Mouse (Mus musculus) neural tube, embryonic 15.5 days (tissue): ENCODE data around the gene Rac1. TPM values are rescaled to one million over a fixed set of nuclear protein-coding genes. Genes with fewer than 3 reads are reported as not detected.

Experiments
- ATAC-seq: fragments of 200-750 bp; cut with Nextera tagmentation; 2 replicates; pipeline ENCODE4 v1.8.0; 2017; ENCODE audit warnings: mild to moderate bottlenecking, moderate TSS enrichment, moderate library complexity; ENCODE audit not compliant: low FRiP score
- H3K27ac ChIP-seq: fragments of 300-500 bp; sonication (generic); replicated peaks from 2 replicates; pipeline ENCODE4 v1.5.1; 2015; ENCODE audit warnings: mild to moderate bottlenecking, inconsistent platforms
- H3K27me3 ChIP-seq: fragments of 300-500 bp; sonication (generic); replicated peaks from 2 replicates; pipeline ENCODE4 v1.6.1; 2015; ENCODE audit warnings: inconsistent platforms
- H3K36me3 ChIP-seq: fragments of 300-500 bp; sonication (generic); 2 replicates; pipeline ENCODE4 v1.6.1; 2015; ENCODE audit warnings: inconsistent platforms
- H3K4me1 ChIP-seq: fragments of 300-500 bp; sonication (generic); 2 replicates; pipeline ENCODE4 v1.6.1; 2015; ENCODE audit warnings: inconsistent platforms
- H3K4me2 ChIP-seq: fragments of 300-500 bp; sonication (generic); 2 replicates; pipeline ENCODE4 v1.6.1; 2015; ENCODE audit warnings: inconsistent platforms, mild to moderate bottlenecking, moderate library complexity
- H3K4me3 ChIP-seq: fragments of 300-500 bp; sonication (generic); replicated peaks from 2 replicates; pipeline ENCODE4 v1.5.1; 2015; ENCODE audit warnings: mild to moderate bottlenecking, inconsistent platforms
- H3K9ac ChIP-seq: fragments of 300-500 bp; sonication (generic); replicated peaks from 2 replicates; pipeline ENCODE4 v1.6.1; 2015; ENCODE audit warnings: mild to moderate bottlenecking, inconsistent platforms
- H3K9me3 ChIP-seq: fragments of 300-500 bp; sonication (generic); replicated peaks from 2 replicates; pipeline ENCODE4 v1.6.1; 2016; ENCODE audit warnings: inconsistent platforms
- WGBS: fragments of 180-500 bp; shearing (Covaris S2); methylation state at CpG from one replicate; pipeline ENCODE4 v1.1.7; 2015; ENCODE audit warnings: mixed read lengths; 5-methylcytosine and 5-hydroxymethylcytosine counted together
- polyA plus RNA-seq: library from polyadenylated mRNA; unstranded; fragments of >200 nt; fragmentation: Nextera tagmentation; extraction: Ambion mirVana; gene quantifications from 2 replicates; pipeline ENCODE4 v1.2.1, GENCODE M21; 2015

The Rac1 gene
- polyA plus RNA-seq, 1 experiment from 2014 or later: 385 TPM

DNA sequence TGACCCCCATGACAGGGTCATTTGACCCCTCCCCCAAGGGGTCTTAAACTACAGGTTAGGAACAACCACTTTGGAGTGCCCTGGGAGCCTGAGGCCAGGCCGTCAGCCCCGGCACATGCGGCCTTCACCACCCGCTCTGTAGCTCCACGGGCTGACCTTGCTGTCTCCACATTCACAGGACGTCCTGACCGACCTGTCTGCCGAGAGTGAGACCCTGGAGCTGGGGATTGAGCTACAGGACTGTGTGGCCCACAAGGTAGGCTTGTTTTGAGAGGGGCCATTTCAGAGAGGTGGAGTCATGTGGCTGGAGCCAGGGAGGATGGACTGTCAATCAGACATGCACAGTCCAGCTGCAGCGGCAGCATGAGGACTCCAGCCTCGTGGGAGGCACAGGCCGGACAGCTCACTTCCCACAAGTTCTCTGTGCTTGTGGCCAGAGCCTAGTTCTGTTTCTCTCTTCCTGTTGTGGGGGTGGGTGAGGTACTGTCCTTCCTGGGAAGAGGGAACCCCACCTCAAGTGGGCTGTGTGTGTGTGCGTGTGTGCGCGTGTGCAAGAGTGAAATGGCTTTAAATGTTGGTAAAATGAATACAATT is 38.0 kb downstream of the Rac1 start:
- 93% methylated on average over 14 of the region's 14 CpGs for WGBS
- H3K4me3 ChIP-seq: no peak overlapping the region
- no peak overlapping the region for H3K9ac ChIP-seq
- no peak overlapping the region for H3K4me2 ChIP-seq
- H3K9me3 ChIP-seq: no peaks in the 10 kb centered on the region
- no peaks in the 10 kb centered on the region for H3K27me3 ChIP-seq
- H3K4me1 ChIP-seq: no peaks in the 10 kb centered on the region
- ATAC-seq: no peak
- peaks cover 65% of the 10 kb centered on the region for H3K36me3 ChIP-seq
- no peak overlapping the region for H3K27ac ChIP-seq

DNA sequence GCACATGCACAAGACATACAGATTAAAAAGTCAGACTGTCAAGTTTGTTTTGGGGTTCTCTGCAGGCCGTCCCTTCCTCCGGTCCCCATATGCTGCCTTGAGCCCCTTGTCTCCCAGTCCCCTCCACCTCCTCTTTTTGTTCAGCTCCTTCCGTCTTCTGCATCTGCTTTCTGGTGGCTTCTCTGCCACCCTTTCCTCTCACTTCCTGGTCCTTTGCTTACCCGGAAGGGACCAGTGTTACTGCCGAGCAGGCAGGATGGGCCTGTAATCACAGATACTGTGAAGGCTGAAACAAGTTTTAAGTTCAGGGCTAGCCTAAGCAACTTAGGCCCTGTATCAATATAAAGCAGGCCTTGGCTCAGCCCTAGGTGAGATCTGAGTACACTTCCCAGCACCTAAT is 39.8 kb downstream of the Rac1 start:
- Histone ChIP-seq H3K27me3 (no peaks in the 10 kb centered on the region), H3K9me3 (no peaks in the 10 kb centered on the region), H3K9ac (no peak overlapping the region), H3K4me2 (no peak overlapping the region), H3K4me3 (no peak overlapping the region), H3K36me3 (peaks cover 70% of the 10 kb centered on the region), H3K27ac (no peak overlapping the region), H3K4me1 (no peaks in the 10 kb centered on the region)
- 94% methylated on average over 5 of the region's 5 CpGs for WGBS
- no peak for ATAC-seq

DNA sequence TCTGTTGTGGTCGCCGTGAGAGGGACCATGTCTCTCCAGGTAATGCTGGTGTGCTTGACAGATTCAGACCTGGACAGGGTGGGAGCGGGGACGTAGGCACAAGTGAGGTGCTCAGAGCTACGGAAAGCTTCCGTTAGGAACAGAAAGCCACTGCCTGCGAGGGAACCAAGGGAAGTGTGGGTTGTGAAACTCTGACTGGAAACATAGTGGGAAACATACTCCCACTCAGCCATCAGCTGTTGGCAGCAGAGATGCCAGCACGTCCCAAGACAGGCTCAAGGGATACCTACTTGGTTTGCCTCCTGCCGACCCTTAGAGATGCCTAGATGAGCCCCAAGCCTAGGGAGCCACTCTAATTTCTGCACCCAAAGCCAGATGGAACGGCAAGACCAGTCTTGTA is 40.6 kb downstream of the Rac1 start:
- H3K4me1 ChIP-seq: no peaks in the 10 kb centered on the region
- H3K36me3 ChIP-seq: peaks cover 70% of the 10 kb centered on the region
- no peak overlapping the region for H3K9ac ChIP-seq
- no peak overlapping the region for H3K4me2 ChIP-seq
- H3K4me3 ChIP-seq: no peak overlapping the region
- no peaks in the 10 kb centered on the region for H3K27me3 ChIP-seq
- no peak overlapping the region for H3K27ac ChIP-seq
- ATAC-seq: no peak
- no peaks in the 10 kb centered on the region for H3K9me3 ChIP-seq
- WGBS: 94% methylated on average over 10 of the region's 10 CpGs

DNA sequence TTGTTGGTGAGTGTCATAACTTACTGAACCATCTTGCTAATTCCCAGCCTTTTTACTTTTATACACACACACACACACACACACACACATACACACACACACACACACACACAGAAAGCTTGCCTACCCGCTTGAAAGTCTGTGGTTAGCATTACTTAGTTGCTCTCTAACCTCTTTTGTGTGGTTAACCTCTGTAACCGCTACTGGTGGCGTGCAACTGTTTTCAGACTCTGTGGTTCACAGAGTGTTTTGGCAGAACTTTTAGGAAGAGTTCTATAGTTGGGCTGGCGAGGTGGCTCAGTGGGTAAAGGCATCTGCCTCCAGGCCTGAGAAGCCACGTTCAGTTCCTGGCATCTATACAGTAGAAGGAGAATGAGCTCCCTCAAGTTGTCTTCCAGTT is 42.9 kb downstream of the Rac1 start:
- Histone ChIP-seq H3K9ac (no peak overlapping the region), H3K4me3 (no peak overlapping the region), H3K36me3 (peaks cover 66% of the 10 kb centered on the region), H3K27me3 (no peaks in the 10 kb centered on the region), H3K4me1 (no peaks in the 10 kb centered on the region), H3K4me2 (no peak overlapping the region), H3K9me3 (no peaks in the 10 kb centered on the region), H3K27ac (no peak overlapping the region)
- WGBS: 86% methylated on average over 5 of the region's 5 CpGs
- ATAC-seq: no peak

DNA sequence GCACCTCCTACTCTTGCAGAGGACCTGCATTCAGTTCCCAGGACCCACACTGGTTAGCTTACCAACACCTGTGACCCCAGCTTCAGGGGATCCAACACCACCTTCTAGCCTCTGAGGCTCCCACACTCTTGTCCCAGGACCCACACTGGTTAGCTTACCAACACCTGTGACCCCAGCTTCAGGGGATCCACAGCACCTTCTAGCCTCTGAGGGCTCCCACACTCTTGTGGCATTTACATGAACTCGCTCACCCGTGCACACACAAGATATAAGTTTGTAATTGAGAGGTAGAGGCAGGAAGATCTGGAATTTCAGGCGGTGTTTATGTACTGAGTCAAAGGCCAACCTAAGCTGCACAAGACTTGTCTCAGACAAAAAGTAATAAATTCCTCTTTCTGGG is 49.9 kb downstream of the Rac1 start:
- Histone ChIP-seq H3K9ac (no peak overlapping the region), H3K4me1 (no peaks in the 10 kb centered on the region), H3K27ac (no peak overlapping the region), H3K36me3 (peaks cover 71% of the 10 kb centered on the region), H3K9me3 (no peaks in the 10 kb centered on the region), H3K4me3 (no peak overlapping the region), H3K27me3 (no peaks in the 10 kb centered on the region), H3K4me2 (no peak overlapping the region)
- ATAC-seq: no peak
- WGBS: 94% methylated on average over 3 of the region's 3 CpGs

DNA sequence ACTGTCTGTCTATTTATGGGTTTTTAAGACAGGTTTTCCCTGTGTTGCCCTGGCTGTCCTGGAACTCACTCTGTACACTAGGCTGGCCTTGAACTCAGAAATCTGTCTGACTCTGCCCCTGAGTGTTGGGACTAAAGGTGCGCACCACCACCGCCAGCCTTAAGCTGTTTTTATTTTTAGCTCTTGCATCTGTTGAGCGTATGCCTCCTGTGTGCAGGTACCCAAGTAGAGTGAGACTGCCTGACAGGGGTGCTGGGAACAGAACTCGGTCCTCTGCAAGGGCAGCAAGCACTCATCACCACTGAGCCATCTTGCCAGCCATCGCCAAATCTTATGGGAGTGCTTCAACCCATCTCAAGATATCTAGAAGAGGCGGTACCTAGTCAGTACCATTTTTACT is 51.8 kb downstream of the Rac1 start:
- Histone ChIP-seq H3K4me3 (no peak overlapping the region), H3K9ac (no peak overlapping the region), H3K4me1 (no peaks in the 10 kb centered on the region), H3K36me3 (peaks cover 72% of the 10 kb centered on the region), H3K27ac (no peak overlapping the region), H3K9me3 (no peaks in the 10 kb centered on the region), H3K4me2 (no peak overlapping the region), H3K27me3 (no peaks in the 10 kb centered on the region)
- WGBS: 97% methylated on average over 6 of the region's 6 CpGs
- ATAC-seq: no peak

DNA sequence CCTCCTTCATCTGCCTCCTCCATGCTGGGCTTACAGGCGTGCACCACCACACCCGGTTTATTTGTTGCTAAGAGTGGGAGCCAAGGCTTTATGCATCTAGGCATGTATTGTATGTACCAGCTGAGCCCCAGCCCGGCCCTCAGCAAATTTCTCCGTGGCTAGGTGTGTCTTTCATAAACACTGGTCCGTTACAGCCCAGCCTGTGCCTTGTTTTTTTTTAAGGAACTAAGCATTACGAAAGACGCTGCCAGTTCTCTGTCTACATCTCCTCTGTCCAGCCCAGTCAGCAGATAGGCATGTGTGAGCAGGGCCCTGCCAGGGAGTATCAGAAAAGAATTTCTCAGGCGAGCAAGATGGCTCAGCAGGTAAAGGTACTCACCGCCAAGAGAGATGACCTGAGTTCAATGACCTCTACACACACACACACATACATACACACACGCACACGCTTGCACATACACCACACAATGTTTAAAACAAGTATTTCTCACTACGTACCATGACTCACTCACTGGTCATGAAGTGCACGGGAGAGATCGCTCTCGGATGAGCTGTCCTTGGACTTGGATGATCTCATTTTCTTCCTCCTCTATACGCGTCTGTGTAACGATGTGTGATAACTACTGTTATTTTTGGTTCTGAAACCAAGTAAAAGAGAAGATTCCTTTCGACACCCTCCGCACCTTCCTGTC is 52.5 kb downstream of the Rac1 start:
- Histone ChIP-seq H3K36me3 (peaks cover 75% of the 10 kb centered on the region), H3K4me3 (no peak overlapping the region), H3K4me1 (no peaks in the 10 kb centered on the region), H3K27me3 (no peaks in the 10 kb centered on the region), H3K4me2 (no peak overlapping the region), H3K27ac (no peak overlapping the region), H3K9ac (no peak overlapping the region), H3K9me3 (no peaks in the 10 kb centered on the region)
- WGBS: 93% methylated on average over 20 of the region's 20 CpGs
- no peak for ATAC-seq

DNA sequence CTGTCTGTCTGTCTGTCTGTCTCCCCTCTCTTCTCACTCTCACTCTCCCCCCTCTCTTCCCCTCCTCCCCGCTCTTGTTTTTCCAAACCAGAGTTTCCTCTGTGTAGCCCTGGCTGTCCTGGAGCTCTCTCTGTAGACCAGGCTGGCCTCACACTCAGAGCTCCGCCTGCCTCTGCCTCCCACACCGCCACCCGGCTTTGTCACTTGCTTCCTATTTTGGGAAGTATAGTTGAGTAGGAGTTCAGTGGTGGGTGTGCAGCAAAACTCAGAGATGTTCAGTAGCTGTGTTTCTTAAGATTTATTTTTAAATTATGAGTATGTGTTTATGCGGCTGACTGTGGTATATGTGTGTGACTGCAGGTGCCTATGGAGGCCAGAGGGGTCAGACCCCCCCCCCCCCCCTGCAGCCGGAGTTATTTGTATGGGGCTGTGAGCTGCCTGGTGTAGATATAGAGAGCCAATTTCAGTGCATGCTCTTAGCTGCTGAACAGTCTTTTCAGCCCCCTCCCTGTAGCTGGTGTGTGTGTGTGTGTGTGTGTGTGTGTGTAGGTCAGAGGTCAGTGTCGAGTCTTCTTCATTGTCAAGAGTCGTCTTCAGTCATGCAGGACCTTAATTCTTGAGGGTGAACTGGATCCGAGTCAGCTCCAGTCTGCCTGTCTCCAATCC is 55.8 kb downstream of the Rac1 start:
- H3K36me3 ChIP-seq: peaks cover 81% of the 10 kb centered on the region

DNA sequence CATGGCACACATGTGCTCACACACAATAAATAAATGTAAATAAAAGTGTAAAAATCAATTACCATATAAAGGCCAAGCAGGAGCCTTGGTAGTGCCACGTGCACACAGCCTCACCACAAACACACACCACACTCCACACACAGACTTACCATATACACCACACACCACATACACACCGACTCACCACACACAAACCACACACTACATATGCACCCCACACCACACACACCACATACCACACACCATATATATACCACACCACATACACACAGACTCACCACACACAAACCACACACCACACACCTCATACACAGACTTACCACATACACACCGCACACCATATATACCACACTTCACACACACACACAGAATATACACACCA is 56.7 kb downstream of the Rac1 start:
- Histone ChIP-seq H3K4me1 (peaks cover 4% of the 10 kb centered on the region; the same call in 1 of the 2 replicates), H3K27ac (no peak overlapping the region), H3K4me3 (no peak overlapping the region), H3K27me3 (no peaks in the 10 kb centered on the region), H3K9me3 (no peaks in the 10 kb centered on the region), H3K4me2 (no peak overlapping the region), H3K9ac (no peak overlapping the region), H3K36me3 (peaks cover 75% of the 10 kb centered on the region)
- ATAC-seq: no peak
- 93% methylated on average over 3 of the region's 3 CpGs for WGBS

More for the DNA sequence above, 55.8 kb downstream of the Rac1 start:
- H3K9me3 ChIP-seq: no peaks in the 10 kb centered on the region
- H3K4me3 ChIP-seq: no peak overlapping the region
- no peak overlapping the region for H3K27ac ChIP-seq
- H3K9ac ChIP-seq: no peak overlapping the region
- WGBS: 91% methylated on average over 8 of the region's 9 CpGs
- H3K4me1 ChIP-seq: no peaks in the 10 kb centered on the region
- no peak overlapping the region for H3K4me2 ChIP-seq
- ATAC-seq: no peak
- no peaks in the 10 kb centered on the region for H3K27me3 ChIP-seq

DNA sequence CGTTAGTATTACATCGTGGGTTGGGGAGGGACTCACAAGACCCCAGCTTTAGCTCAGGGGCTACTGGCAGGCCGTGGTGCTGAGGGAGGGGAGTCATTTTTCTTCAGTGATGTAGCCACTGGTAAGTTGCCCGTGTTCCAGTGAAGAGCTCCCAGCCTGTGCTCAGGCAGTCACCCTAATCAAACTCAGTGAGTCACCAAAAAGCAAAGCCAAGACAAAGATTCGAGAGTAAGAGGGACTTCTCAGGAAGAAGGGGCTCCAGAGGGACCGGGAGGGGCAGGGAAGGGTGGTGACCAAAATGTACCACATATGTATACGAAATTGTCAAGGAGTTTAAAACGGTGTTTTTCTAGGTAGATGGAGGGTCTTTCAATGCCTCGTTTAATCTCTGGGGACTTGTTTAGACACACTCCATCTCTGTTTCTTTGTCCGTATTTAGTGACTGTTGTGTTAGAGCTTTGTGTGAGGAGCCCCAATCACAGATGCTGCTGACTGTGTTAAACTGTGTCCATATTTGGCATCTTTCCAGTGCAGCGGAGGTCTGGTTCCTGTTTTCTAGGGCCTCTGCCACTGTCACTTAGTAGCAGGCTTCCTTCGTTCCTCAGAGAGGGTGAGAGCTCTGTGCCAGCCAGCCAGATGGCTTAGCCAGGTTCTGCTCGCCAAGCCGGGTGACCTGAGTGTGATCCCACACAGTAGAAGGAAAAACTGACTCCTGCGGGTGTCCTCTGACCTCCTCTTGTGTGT is 57.2 kb downstream of the Rac1 start:
- Histone ChIP-seq H3K27ac (no peak overlapping the region), H3K9ac (no peak overlapping the region), H3K4me3 (no peak overlapping the region), H3K4me1 (peaks cover 9% of the 10 kb centered on the region), H3K4me2 (no peak overlapping the region), H3K27me3 (no peaks in the 10 kb centered on the region), H3K9me3 (no peaks in the 10 kb centered on the region), H3K36me3 (peaks cover 69% of the 10 kb centered on the region)
- 64% methylated on average over 15 of the region's 15 CpGs for WGBS
- ATAC-seq: no peak

DNA sequence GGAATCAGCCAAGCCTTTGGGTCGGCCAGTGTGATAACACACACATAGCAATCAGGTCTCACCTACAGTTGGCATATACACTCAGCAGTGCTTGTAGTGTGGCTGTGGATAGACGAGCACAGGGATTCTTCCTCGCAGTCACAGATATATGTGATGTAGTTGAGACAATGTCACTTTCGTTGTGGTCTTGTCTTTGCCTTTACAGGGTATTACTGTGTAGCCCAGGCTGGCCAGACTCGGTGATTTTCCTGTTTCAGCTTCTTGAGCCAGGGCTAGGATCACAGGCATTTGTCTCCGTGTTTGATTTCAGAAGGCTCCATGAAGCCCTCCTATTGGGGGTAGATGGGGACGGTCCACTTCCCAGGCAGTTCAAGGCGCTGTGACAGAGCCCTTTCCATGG is 58.2 kb downstream of the Rac1 start:
- Histone ChIP-seq H3K4me1 (peaks cover 16% of the 10 kb centered on the region), H3K36me3 (peaks cover 60% of the 10 kb centered on the region), H3K4me2 (no peak overlapping the region), H3K9me3 (no peaks in the 10 kb centered on the region), H3K27me3 (no peaks in the 10 kb centered on the region), H3K4me3 (no peak overlapping the region), H3K27ac (no peak overlapping the region), H3K9ac (no peak overlapping the region)
- no peak for ATAC-seq
- 94% methylated on average over 8 of the region's 8 CpGs for WGBS

DNA sequence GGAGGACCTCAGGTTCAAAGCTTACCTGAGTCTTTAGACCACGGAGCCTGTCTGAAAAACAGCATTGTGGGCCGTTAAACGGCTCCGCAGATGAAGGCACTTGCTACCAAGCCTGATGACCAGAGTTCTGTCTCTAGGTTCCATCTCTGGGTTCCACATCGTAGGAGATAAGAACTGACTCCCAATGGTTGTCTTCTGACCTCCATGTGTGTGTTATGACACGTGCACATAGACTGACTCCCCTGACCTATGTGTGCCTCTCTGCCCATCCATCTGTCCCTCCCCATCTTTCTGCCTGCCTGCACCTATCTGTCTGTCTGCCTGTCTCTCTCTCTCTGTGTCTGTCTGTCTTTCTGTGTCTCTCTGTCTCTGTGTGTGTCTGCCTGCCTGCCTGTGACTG is 59.9 kb downstream of the Rac1 start:
- Histone ChIP-seq H3K27me3 (no peaks in the 10 kb centered on the region), H3K9me3 (no peaks in the 10 kb centered on the region), H3K36me3 (peaks cover 49% of the 10 kb centered on the region), H3K27ac (no peak overlapping the region), H3K4me3 (no peak overlapping the region), H3K4me1 (peaks cover 25% of the 10 kb centered on the region), H3K9ac (no peak overlapping the region), H3K4me2 (no peak overlapping the region)
- WGBS: 94% methylated on average over 6 of the region's 6 CpGs
- ATAC-seq: no peak
